Mouse (Mus musculus): Measurements from ENCODE around the gene Serpini1. TPM values are rescaled to one million over a fixed set of nuclear protein-coding genes. Genes with fewer than 3 reads are reported as not detected.
"Not testable (repeated sequence)": the region's sequence is repeated elsewhere in the genome, so short reads cannot be mapped to it uniquely, and the experiment has no call there.

Gene Serpini1
- total RNA-seq, 2 experiments from 2014 or later, result 7.3 to 7.5 TPM

DNA sequence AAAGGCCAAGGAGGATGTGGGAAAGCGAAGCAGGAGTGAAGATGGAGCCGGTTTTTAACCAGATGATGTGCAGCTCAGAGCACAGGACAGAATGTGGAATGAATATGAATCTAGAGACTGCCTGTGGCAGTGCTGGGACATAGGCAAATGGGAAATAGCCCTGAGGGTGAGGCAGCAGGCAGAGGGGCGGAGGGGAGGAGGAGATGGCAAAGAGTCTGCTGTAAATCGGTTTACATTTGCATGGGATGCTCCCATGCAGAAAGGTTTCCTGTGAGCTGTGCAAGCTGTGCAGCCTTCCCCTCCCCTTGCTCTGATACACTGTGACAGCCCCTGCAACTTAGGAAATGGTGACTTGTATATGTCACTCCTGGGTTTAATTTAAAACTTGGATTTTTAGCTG, 76.3 kb downstream of the Serpini1 start:
- intact Hi-C loops (cut with DNase I), result no loop called here
- no peak for DNase-seq

DNA sequence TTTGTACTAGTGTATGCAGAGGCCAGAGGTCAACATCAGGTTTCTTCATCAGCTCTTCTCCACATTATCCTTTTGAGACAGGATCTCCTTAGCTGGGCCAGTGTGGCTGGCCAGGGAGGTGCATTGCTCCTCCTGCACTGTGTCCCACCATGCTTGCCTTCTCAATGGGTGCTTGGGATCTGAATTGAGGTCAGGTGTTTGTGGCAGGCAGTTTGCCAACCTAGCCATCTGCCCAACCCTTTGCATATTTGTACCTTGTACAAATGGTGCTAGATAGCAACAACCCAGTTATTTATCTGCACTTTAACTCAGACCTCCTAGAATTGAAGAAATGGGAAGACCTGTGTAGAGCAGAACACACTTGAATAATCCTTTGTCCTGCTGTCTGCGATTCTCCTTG, 78.3 kb downstream of the Serpini1 start:
- intact Hi-C loops (cut with DNase I), result no loop called here
- DNase-seq, result no peak

DNA sequence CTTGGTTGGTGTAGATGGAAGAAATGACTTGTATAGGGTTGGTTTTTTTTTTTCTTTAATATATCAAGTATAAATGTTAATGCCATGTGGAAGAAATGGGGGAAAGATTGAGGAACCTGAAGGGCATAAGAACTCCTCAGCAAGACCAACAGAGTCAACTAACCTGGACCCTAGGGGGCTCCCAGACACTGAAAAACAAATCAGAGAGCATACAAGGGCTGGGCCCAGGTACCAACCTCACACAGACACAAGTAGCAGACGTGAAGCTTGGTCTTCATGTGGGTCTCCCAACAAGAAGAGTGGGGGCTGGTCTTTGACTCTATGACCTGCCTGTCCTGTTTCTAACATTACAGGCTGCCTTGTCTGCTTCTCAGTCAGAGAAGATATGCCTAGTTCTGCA, 82.2 kb downstream of the Serpini1 start:
- DNase-seq, result no peak
- intact Hi-C loops (cut with DNase I), result no loop called here

DNA sequence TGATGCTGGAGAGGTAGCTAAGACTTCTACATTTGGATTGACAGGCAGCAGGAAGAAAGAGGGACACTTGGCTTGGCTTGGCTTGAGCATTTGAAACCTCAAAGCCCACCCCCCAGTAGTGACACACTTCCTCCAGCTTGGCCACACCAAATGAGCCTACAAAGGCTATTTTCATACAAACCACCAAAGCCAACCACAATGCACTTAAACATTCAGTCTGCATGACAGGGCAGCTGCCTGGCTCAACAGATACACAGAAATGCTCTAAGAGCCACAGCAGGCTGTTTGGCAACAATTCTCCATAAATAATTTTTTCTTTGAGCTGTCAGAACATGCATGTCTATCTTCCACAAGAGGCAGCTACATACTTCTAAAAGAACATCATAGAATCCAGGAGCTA, 90.2 kb downstream of the Serpini1 start:
- DNase-seq, result no peak
- intact Hi-C loops (cut with DNase I), result no loop called here

DNA sequence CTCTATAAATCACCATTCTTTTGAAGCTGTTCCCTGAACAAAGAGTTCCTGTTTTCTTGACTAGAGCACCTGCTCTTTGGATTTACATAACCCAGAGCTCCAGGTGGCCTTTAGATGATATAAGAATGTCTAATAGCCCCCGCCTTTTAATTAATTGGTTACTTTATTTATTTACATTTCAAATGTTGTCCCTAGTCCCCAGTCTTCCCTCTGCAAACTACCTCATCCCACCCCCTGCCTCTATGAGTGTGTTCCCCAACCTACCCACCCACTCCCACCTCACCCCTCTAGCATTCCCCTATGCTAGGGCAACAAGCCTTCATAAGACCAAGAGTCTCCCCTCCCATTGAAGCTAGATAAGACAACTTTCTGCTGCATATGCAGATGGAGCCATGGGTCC, 90.9 kb downstream of the Serpini1 start:
- intact Hi-C loops (cut with DNase I), result no loop called here
- DNase-seq, result no peak

DNA sequence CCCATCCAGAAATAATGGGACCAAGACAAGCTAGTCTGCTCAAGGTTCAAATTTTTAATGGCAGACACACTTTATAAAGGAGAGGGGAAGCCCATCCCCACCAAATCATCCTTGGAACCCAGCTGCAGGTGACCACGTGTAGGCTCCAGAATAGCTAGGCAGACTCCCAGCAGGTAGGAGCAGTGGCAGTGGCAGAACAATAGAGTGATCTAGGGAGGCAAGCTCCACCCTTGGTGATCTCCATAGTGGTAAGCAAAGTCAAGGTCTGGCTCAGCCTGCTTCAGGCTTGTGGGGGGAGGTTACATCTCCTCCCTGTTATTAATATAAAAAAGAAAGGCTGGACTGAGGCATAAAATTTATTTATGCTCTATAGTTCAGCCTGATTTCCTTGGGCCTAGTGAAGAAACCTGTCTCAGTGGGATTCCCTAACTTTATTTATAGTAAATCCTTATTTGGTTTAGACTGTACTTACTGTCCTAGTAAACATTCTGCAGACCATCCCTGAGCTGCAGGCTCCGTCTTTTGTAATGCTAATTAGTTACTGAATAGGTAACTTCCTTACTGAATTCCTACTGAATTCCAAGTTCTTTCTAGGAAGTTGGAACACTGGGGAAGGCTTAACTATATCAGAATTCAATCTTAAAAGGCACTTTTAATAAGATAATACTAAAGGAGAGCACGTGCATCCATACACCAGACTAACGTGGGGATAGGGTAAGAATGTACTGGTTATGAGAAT, 93.2 kb downstream of the Serpini1 start:
- DNase-seq; intact Hi-C loops (cut with DNase I): not testable (repeated sequence)

DNA sequence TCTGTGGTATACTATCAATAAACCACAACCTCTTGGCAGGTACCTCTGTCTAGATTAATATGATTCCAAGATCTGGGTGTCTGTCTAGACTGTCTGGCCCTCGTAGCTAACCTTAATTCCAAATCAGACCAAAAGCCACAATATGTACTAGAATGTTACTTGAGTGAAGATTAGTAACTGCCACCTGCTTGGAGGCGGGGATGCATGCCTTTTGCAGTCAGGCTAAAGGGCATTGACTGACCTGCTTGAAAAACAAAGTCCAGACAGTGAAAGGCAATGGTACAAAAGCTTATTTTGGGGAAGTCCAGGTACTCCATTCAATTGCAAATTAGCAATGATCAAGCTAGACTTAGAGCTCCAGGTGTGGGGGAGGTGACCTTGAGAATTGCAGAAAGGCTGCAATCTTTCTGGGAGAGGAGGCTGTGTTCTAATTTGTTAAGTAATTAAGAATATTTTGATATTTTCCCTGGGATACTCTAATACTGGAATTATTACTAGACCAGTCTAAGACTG, 94.3 kb downstream of the Serpini1 start:
- intact Hi-C loops (cut with DNase I), result no loop called here
- no peak for DNase-seq

DNA sequence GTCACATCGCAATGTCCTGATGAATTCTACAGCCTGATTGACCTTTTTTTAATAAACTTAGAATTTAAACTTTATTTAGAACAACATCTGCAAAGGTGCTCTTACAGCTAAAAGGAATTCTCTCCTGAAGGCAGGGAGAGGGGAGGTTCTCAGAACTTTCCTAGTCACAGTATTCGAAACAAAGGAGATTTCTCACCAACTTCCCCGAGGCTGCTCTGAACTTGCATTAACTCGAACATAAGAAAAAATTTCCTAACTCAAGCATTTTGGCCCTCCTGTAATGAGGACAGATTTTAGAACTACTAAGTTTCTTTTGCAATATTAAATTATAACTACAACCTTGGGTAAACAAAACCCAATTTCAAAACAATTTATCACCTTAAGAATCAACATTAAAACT, 96.6 kb downstream of the Serpini1 start:
- intact Hi-C loops (cut with DNase I); DNase-seq: not testable (repeated sequence)

DNA sequence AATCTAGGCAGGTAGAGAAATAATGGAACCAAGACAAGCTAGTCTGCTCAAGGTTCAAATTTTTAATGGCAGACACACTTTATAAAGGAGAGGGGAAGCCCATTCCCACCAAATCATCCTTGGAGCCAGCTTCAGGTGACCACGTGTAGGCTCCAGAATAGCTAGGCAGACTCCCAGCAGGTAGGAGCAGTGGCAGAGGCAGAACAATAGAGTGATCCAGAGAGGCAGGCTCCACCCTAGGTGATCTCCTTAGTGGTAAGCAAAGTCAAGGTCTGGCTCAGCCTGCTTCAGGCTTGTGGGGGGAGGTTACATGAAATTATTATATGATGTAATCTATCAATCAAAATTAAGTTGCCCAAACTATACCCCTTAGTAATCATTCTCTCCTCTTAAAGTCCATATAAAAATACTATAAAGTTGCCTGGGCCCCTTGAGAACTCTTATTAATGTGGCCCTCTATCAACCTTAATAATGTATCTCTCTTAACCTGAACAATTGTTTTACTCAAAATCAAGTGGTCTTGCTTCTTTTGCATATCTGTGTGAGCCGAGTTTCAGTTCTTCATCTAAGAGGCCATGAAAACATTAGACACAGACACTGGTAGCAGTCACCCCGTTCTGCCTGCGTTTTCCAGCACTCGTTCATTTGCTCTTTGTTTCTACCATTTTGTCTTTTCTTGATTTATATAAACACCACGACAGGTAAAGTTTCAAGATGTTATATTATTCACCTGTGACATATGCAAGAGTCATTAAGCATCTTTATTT, 98.4 kb downstream of the Serpini1 start:
- DNase-seq, result no peak
- intact Hi-C loops (cut with DNase I), result no loop called here

DNA sequence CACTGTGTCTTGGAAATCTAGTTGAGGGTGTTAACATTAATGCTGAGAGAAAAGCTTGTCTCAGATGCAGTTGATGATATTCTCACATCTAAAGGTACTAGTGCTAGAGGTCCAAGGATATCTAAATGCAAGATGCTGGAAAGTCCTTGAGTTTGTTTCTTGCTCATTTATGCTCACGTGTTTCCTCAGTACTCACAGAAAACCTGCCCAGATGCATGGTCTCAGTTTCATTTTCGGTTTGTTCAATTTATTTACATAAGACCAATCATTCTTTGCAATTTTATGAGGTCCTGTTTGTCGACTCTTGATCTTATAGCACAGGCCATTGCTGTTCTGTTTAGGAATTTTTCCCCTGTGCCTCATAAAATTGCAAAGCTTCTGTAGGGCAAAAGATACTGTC, 109.6 kb downstream of the Serpini1 start:
- intact Hi-C loops (cut with DNase I), result no loop called here
- DNase-seq, result no peak

DNA sequence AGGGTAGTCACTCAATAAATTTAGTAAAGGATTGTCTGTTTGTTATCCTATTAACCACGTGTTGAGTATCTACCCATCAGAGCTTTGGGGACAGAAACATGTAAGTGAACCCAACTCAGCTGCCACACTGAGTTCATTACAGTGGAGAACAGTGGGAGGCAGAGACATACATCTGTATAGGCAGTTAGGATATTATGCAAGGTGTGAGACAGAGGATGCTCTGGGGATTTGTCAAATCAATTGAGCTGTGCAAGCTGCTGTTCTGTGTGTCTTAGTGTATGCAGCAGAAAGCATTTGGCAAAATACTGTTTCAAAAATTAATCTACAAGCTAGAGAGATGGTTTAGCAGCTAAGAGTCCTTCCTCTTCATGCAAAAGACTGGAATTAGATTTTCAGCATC, 113.1 kb downstream of the Serpini1 start:
- intact Hi-C loops (cut with DNase I), result no loop called here
- DNase-seq, result no peak

DNA sequence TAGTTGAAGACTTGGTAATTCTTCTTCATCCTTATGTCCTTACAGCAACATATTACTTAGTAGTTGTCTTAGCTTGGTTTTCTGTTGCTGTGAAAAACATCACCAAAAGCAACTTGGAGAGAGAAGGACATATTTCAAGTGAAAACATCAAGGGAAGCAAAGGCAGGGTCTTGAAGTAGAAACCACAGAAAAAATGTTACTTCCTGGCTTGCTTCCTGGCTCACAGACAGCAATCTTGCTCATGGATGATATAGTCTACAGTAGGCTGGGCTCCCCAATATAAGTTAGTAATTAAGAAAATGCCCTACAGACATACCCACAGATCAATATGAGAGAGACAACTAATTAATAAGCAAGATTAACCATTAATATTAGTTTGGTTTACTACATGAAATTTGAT, 125.5 kb downstream of the Serpini1 start:
- DNase-seq, result no peak
- intact Hi-C loops (cut with DNase I), result no loop called here

DNA sequence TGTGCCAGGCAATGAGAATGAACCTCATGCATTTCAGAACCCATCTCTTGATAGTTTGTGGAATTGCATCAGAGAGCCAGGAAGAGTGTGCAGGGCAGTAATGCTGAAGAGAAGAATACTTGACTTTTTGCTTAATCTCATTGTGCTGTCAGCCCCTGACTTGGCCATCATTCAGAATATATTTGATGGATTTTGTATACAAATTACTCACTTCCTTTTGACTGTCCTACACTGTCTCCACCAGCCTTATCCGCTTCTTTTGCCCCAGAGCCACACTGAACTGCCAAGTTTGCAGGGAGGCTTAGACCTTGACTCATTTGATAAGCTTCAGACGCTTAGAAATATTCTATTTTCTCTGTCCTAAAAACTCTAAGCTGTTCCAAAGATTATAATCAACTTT, 129.4 kb downstream of the Serpini1 start:
- intact Hi-C loops (cut with DNase I), result no loop called here
- DNase-seq, result no peak

DNA sequence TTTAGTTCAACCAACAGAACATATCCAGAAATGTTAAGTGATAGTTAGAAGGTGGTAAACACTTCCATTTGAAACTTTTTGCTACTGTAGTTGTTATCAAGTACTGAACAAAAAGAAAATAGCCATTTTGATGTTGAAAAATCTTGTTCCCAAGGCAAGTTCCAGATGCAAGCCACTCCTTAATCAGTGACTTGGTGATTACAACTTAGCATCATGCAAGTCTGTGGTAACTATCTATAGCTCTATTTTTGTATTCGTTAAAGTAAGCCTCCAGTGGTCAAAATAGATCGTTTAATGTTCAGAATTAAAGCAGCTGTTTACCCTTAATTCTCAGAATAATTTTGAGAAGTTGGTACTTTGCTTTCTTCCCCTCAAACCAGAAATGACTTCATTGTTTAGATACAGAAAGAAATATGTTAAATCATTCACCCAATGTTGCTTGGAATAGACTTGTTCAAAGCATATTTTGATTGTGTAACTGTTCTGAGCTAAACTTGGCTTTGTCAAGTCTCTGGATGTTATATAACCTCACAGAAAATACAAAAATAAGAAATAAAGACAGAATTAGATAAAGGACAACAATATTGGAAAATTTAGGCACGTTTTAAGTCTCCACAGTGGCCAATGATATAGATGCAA, 130.0 kb downstream of the Serpini1 start:
- intact Hi-C loops (cut with DNase I), result no loop called here
- DNase-seq, result no peak

DNA sequence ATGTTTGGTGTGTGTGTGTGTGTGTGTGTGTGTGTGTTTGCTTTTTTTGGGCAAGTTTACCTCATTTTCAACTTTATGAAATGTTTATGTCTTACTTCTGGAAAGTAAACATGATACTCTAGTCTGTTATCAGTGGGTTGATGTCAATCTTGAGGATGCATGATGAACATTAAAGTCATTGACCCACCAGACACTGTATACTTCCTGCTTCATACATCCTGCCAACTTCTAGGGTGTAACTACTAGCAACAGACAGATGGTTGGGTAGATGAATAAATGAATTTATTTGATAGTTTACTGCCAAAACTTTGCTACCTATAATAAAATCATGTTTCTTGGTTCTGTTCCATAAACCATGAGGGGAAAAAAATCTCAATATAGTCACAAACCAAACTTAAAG, 133.0 kb downstream of the Serpini1 start:
- no peak for DNase-seq
- intact Hi-C loops (cut with DNase I), result no loop called here

DNA sequence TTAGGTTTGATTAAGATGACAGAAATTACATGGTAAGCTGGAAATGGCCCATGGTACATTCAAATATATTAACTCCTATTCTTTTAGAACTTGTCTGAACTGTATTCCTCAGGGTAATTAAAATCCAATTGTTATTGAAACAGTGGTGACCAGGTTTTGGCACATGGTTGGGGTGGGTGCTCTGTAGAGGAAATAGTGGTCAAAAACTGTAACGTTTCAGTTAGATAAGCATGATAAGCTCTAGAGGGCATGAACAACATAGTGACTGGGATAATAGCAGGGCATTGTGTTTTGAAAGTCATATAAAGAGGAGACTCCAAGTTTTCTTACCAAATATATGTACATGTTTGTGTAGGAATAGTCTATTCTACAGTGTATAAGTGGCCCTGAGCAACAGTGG, 134.7 kb downstream of the Serpini1 start:
- DNase-seq, result no peak
- intact Hi-C loops (cut with DNase I), result no loop called here

Other genes with a start within 250 kb of the Serpini1 start
- under 1 TPM in 1 of 2 experiments, not detected in 1; 0.10 TPM for gene Wdr49, start 75.4 kb upstream of the Serpini1 start, total RNA-seq (2021)
- 10 to 100 TPM; 36.2 to 37.1 TPM for gene Pdcd10, start 691 bp upstream of the Serpini1 start, total RNA-seq (2021)
- not detected for gene Gm29133, start 190.7 kb downstream of the Serpini1 start, total RNA-seq (2021)

Measured in heart, postnatal 10 days (tissue).